Mouse (Mus musculus): ENCODE results near the gene Il16. TPM values are rescaled to one million over a fixed set of nuclear protein-coding genes. Genes with fewer than 3 reads are reported as not detected.

The Il16 gene
- polyA plus RNA-seq, 1 experiment, result 3.5 TPM

DNA sequence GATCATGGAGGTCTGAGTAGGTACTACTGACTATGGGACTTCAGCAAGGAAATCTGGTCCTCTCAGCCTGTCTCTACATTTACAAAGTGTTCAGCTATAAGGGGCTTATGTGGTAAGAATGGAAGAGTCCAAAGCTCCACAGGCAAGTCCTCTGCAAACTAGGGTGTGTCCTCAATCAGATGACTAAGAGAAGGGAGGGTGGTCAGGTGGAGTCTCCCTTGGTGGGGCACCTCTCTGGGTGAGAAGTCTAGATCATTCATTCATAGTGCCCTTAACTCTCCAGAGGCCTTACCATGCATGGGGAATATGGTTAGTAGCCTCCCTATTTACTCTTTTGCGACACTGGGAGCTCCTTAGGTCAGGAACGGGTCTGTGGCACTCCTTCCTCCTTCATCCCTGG lies 91.3 kb downstream of the Il16 start:
- H3K4me1 ChIP-seq, result peaks cover 70% of the 10 kb centered on the region
- TF ChIP-seq FLI1 (IDR thresholded peaks at IDR 0.05; ENCODE audit: low read length) (no peak), GATA1 (IDR thresholded peaks at IDR 0.05; ENCODE audit: borderline replicate concordance, low read length) (no peak)
- peak overlapping the region; percentile 91 for H3K4me3 ChIP-seq (replicated peaks)

DNA sequence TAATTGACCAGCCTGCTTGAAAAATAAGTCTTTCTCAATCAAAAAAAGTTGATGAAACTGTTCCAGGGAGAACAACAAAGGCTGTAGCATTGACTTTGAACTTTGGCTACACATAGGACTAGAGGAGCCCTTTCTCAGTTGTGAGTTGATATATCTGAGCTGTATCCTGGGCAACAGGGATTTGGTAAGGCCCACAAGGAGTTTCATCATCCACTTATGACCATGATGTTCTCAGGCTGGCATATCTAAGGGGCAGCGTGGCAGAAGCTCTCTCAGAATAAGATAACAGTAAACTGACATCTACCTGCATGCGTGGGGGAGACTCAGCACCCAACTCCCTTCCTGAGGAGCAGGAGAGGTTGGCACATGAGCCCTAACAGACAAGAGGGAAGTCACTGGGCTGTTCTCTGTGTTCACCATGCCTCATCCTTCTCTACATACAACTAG lies 91.9 kb downstream of the Il16 start:
- Histone ChIP-seq H3K27me3 (replicated peaks) (peaks cover 4% of the 10 kb centered on the region), H3K4me3 (replicated peaks) (peak overlapping the region; percentile 91), H3K4me1 (peaks cover 69% of the 10 kb centered on the region), H3K36me3 (replicated peaks; ENCODE audit: low read length) (peaks cover 46% of the 10 kb centered on the region), H3K9me3 (peaks cover 10% of the 10 kb centered on the region)
- no peak for TF ChIP-seq GATA1 (IDR thresholded peaks at IDR 0.05; ENCODE audit: borderline replicate concordance, low read length)
- no peak for TF ChIP-seq FLI1 (IDR thresholded peaks at IDR 0.05; ENCODE audit: low read length)

More for the DNA sequence above, 91.3 kb downstream of the Il16 start:
- H3K27me3 ChIP-seq (replicated peaks), result peaks cover 4% of the 10 kb centered on the region
- H3K9me3 ChIP-seq, result peaks cover 13% of the 10 kb centered on the region
- peaks cover 42% of the 10 kb centered on the region for H3K36me3 ChIP-seq (replicated peaks; ENCODE audit: low read length)

DNA sequence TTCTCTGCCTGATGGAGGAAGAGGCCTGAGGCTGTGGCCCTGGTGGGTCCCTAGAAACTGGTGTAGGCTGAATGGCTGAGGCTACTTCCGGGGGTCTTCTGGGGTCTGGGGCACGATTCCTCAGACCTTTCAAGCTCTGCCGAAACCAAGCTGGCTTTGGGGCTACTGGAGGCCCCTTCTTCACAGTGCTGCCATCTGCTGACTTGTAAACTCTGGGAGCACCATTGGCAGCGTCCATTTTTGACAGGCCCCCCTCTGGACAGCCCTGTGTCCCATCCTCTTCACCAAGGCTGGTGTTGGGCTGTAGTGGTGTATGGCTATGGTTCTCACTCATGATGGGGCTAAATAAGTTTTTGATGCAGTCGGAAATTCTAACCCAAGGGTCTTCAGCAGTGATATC lies 93.0 kb downstream of the Il16 start:
- Histone ChIP-seq H3K27me3 (replicated peaks) (peaks cover 4% of the 10 kb centered on the region), H3K9me3 (peaks cover 7% of the 10 kb centered on the region), H3K36me3 (replicated peaks; ENCODE audit: low read length) (peaks cover 56% of the 10 kb centered on the region), H3K4me1 (peaks cover 65% of the 10 kb centered on the region), H3K4me3 (replicated peaks) (no peak overlapping the region)
- TF ChIP-seq GATA1 (IDR thresholded peaks at IDR 0.05; ENCODE audit: borderline replicate concordance, low read length) (no peak), FLI1 (IDR thresholded peaks at IDR 0.05; ENCODE audit: low read length) (no peak)

- no peak for TF ChIP-seq FLI1 (IDR thresholded peaks at IDR 0.05; ENCODE audit: low read length)
- no peak for TF ChIP-seq GATA1 (IDR thresholded peaks at IDR 0.05; ENCODE audit: borderline replicate concordance, low read length)
- Histone ChIP-seq H3K9me3 (no peaks in the 10 kb centered on the region), H3K4me3 (replicated peaks) (no peak overlapping the region), H3K27me3 (replicated peaks) (peaks cover 4% of the 10 kb centered on the region), H3K4me1 (peaks cover 64% of the 10 kb centered on the region), H3K36me3 (replicated peaks; ENCODE audit: low read length) (peaks cover 70% of the 10 kb centered on the region)
Observed at GRCm38 (mm10) chr7:83650638-83651037, 94.9 kb downstream of the Il16 start.

DNA sequence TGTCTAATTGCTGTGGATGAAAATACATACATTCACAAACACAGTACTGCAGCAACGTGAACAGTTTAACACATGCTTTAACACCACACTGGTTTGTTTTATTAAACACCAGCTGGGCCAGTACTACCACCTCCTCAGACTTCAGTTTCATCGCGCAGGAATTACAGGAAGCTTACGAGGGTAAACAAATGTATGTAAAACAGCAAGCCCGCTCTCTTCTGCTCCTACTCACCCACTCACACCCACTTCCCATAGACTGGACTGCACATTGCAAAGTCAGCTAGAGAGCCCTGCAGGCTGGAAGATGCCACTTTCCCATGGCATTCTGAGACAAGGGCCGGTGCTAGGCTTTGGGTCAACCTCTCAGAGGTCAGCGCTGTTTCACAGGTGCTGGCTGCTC lies 96.7 kb downstream of the Il16 start:
- Histone ChIP-seq H3K4me3 (replicated peaks) (no peak overlapping the region), H3K36me3 (replicated peaks; ENCODE audit: low read length) (peaks cover 88% of the 10 kb centered on the region), H3K4me1 (peaks cover 46% of the 10 kb centered on the region), H3K27me3 (replicated peaks) (peaks cover 4% of the 10 kb centered on the region), H3K9me3 (no peaks in the 10 kb centered on the region)
- TF ChIP-seq FLI1 (IDR thresholded peaks at IDR 0.05; ENCODE audit: low read length), result no peak
- TF ChIP-seq GATA1 (IDR thresholded peaks at IDR 0.05; ENCODE audit: borderline replicate concordance, low read length), result no peak

GRCm38 (mm10) chr7:83645476-83645875 lies 100.0 kb downstream of the Il16 start:
- Histone ChIP-seq H3K4me3 (replicated peaks) (no peak overlapping the region), H3K27me3 (replicated peaks) (peaks cover 2% of the 10 kb centered on the region), H3K36me3 (replicated peaks; ENCODE audit: low read length) (peaks cover 93% of the 10 kb centered on the region), H3K4me1 (peaks cover 21% of the 10 kb centered on the region), H3K9me3 (no peaks in the 10 kb centered on the region)
- TF ChIP-seq GATA1 (IDR thresholded peaks at IDR 0.05; ENCODE audit: borderline replicate concordance, low read length) (no peak), FLI1 (IDR thresholded peaks at IDR 0.05; ENCODE audit: low read length) (no peak)

DNA sequence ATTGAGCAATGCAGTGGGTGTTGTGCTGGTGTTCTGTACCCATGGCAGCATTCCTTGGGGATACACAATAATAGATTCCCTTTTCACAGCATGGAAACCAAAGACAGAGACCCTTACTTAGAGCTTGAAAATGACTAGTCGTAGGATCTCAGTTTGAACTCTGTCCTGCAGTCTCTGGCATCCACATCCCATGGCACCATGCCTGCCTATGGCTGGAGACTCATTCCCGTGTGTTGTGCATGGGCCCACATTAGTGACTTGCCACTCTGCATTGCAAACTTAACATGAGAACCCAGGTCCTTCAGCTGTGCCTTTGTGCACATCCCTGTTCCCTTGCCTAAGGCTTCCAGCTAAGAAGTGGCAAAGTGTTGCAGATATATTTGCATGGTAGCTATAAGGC lies 100.8 kb downstream of the Il16 start:
- peaks cover 92% of the 10 kb centered on the region for H3K36me3 ChIP-seq (replicated peaks; ENCODE audit: low read length)
- TF ChIP-seq FLI1 (IDR thresholded peaks at IDR 0.05; ENCODE audit: low read length) (no peak), GATA1 (IDR thresholded peaks at IDR 0.05; ENCODE audit: borderline replicate concordance, low read length) (no peak)

DNA sequence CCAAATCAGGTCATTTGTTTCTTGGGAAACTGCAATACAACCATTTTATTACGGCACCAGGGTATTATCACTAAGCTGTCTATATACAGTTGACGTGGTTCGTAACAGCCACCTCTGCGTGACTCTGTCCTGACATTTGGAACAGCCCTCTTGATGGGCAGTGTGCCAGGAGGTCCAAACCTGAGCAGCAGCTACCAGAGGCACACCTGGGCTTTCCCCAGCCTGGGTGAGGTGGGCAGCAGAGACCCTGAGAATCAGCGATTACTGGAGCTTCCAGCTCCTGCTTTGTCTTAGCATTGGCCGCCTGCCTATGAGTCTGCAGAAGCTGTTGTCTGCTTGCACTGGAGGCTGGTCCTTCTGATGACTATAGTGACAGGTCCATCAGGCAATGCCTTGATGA lies 101.9 kb downstream of the Il16 start:
- Histone ChIP-seq H3K27me3 (replicated peaks) (peaks cover 2% of the 10 kb centered on the region), H3K4me1 (peaks cover 16% of the 10 kb centered on the region), H3K4me3 (replicated peaks) (no peak overlapping the region), H3K36me3 (replicated peaks; ENCODE audit: low read length) (peaks cover 86% of the 10 kb centered on the region), H3K9me3 (no peaks in the 10 kb centered on the region)
- no peak for TF ChIP-seq GATA1 (IDR thresholded peaks at IDR 0.05; ENCODE audit: borderline replicate concordance, low read length)
- TF ChIP-seq FLI1 (IDR thresholded peaks at IDR 0.05; ENCODE audit: low read length), result no peak

More for the DNA sequence above, 100.8 kb downstream of the Il16 start:
- peaks cover 15% of the 10 kb centered on the region for H3K4me1 ChIP-seq
- no peak overlapping the region for H3K4me3 ChIP-seq (replicated peaks)
- H3K9me3 ChIP-seq, result no peaks in the 10 kb centered on the region
- peaks cover 2% of the 10 kb centered on the region for H3K27me3 ChIP-seq (replicated peaks)

DNA sequence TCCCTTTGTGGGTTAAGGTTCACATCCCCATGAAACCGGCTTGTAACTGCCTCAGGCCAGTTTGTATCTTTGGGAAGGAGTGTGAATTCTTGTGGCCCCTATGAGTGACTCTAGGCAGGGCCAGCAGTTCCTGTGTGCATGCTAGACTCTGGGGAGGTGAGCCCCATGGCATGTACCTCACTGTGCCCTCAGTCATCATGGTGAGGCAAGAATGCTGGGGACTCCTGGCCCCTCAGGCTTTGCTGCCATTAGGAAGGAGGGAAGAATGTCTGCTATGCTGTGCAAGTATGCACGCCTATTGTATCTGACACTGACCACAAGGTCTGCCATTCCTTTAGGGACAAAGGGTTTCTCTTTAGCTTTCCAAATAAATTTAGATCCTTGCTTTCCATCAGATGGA lies 104.4 kb downstream of the Il16 start:
- peaks cover 2% of the 10 kb centered on the region for H3K27me3 ChIP-seq (replicated peaks)
- TF ChIP-seq FLI1 (IDR thresholded peaks at IDR 0.05; ENCODE audit: low read length) (no peak), GATA1 (IDR thresholded peaks at IDR 0.05; ENCODE audit: borderline replicate concordance, low read length) (no peak)
- H3K36me3 ChIP-seq (replicated peaks; ENCODE audit: low read length), result peaks cover 86% of the 10 kb centered on the region
- no peaks in the 10 kb centered on the region for H3K9me3 ChIP-seq
- H3K4me1 ChIP-seq, result peaks cover 11% of the 10 kb centered on the region
- H3K4me3 ChIP-seq (replicated peaks), result no peak overlapping the region

- no peak for TF ChIP-seq GATA1 (IDR thresholded peaks at IDR 0.05; ENCODE audit: borderline replicate concordance, low read length)
- TF ChIP-seq FLI1 (IDR thresholded peaks at IDR 0.05; ENCODE audit: low read length), result no peak
- no peak overlapping the region for H3K4me3 ChIP-seq (replicated peaks)
- peaks cover 6% of the 10 kb centered on the region for H3K4me1 ChIP-seq
- H3K27me3 ChIP-seq (replicated peaks), result peaks cover 2% of the 10 kb centered on the region
- peaks cover 86% of the 10 kb centered on the region for H3K36me3 ChIP-seq (replicated peaks; ENCODE audit: low read length)
- no peaks in the 10 kb centered on the region for H3K9me3 ChIP-seq
Observed at GRCm38 (mm10) chr7:83640581-83640980, 104.9 kb downstream of the Il16 start.

DNA sequence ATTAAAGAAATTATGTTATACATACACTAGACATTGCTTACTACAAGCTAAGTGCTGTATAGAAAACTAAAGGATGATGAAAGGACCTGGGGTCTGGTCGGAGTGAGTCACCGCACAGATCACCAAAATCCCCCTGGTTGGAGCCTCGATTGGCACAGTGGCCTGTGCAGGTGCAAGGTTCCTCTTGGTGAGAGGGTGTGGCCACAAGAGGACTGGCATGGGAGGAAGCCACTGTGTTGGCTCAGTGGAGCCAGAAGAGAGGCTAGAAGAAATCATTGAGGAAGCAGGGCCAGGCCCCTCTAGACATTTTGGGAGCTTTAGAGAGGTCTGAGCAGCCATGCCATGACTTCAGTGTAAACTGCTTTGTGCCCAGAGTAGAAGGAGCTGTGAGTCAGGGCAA lies 106.4 kb downstream of the Il16 start:
- peaks cover 74% of the 10 kb centered on the region for H3K36me3 ChIP-seq (replicated peaks; ENCODE audit: low read length)
- H3K4me3 ChIP-seq (replicated peaks), result no peak overlapping the region
- no peaks in the 10 kb centered on the region for H3K9me3 ChIP-seq
- peaks cover 2% of the 10 kb centered on the region for H3K27me3 ChIP-seq (replicated peaks)
- peaks cover 6% of the 10 kb centered on the region for H3K4me1 ChIP-seq
- TF ChIP-seq GATA1 (IDR thresholded peaks at IDR 0.05; ENCODE audit: borderline replicate concordance, low read length), result no peak
- no peak for TF ChIP-seq FLI1 (IDR thresholded peaks at IDR 0.05; ENCODE audit: low read length)

Data from megakaryocyte, embryonic 14.5 days (primary cell).